Mouse (Mus musculus): ENCODE results near the gene Runx1.

DNA sequence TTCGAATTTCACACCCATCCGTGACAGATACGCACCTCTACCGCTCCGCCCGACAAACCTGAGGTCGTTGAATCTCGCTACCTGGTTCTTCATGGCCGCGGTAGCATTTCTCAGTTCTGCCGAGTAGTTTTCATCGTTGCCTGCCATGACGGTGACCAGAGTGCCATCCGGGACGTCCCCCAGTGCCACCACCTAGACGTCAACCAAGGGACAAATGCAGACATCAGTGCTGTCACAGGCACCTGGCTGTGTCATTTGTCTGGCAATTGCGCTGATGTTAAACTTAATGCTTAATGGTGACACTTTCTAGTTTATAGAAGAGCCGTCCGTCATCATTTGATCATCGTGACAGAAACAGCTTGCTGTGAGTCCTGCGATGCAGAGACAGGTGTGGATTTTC is 137.0 kb downstream of the Runx1 start:
- TF ChIP-seq CTCF (IDR thresholded peaks at IDR 0.05) (no peak), EP300 (IDR thresholded peaks at IDR 0.05) (no peak)
